ENCODE assay signal across 15 mouse cellular contexts in the genomic region with DNA sequence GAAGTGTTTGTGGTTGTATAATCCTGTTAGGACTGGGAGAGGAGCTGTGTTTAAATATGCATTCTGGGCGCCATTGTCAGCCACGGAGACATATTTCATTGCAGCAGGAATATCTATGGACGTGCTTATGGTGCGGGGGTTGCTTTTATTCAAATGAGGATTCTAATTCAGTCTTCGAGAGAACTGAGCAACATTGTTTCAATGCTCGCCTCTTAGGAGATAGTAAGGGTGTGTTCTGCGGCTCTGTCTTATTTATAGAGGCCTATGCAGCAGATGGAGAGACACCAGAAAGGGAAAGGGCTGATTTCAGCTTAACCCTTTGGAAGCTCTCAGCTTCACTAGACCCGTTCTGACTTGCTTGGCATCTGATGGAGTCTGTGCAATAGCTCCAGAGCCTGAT. TPM values are rescaled to one million over a fixed set of nuclear protein-coding genes. Genes with fewer than 3 reads are reported as not detected.
DNase-seq lines count a peak whose midpoint lies in the region; ATAC-seq and TF ChIP-seq lines count a peak whose summit lies in the region.
"Had no signal": no experiment of that assay in that cellular context is flagged by ENCODE, and none has a peak within 500 bp of the region (broad histone marks: within the 10 kb centered on the region; RNA-seq: fewer than 3 reads in every experiment).

No protein-coding gene starts in this region.

- no peaks in the 10 kb centered on the region for H3K36me3 ChIP-seq in hindbrain, embryonic 12.5 days
- no peaks in the 10 kb centered on the region for H3K36me3 ChIP-seq in hindbrain, embryonic 11.5 days (ENCODE audit: control insufficient read depth, insufficient read depth, low read length)
- H3K36me3 ChIP-seq in neural tube, embryonic 13.5 days = peaks cover 5% of the 10 kb centered on the region; the same call in 1 of the 2 replicates
- H3K36me3 ChIP-seq: heart, embryonic 15.5 days had no signal

- no peak overlapping the region for H3K9ac ChIP-seq in hindbrain, embryonic 12.5 days
- H3K9ac ChIP-seq in hindbrain, embryonic 11.5 days (ENCODE audit: low read depth, low read length) = no peak overlapping the region
- no peak overlapping the region for H3K9ac ChIP-seq in neural tube, embryonic 13.5 days
- H3K9ac ChIP-seq: heart, embryonic 15.5 days had no signal

- no peak for DNase-seq in hindbrain, embryonic 11.5 days (ENCODE audit: low spot score)
- peak; percentile 36 to 45 for DNase-seq in left cerebral cortex, adult 2 months (ENCODE audit: extremely low spot score in 1 of 2, low spot score in 2 of 2)
- no peak for DNase-seq in adrenal gland, postnatal 14 days
- DNase-seq in gastrocnemius, postnatal 10 days = no peak
- DNase-seq: adrenal gland, postnatal 36 days; cerebellum, postnatal 10 days; lung, adult 18-20 months; retina, postnatal 1 day had no signal

- ATAC-seq in hindbrain, embryonic 12.5 days (ENCODE audit: low FRiP score) = 0 out of 2 replicates have a peak, but pooled peaks have one; percentile 4
- no peak for ATAC-seq in hindbrain, embryonic 11.5 days (ENCODE audit: low FRiP score)
- ATAC-seq in frontal cortex, adult (ENCODE audit: low TSS enrichment) = peak; percentile 89
- 0 out of 2 replicates have a peak, but pooled peaks have one; percentile 5 for ATAC-seq in neural tube, embryonic 13.5 days (ENCODE audit: low read depth)
- ATAC-seq in megakaryocyte-erythroid progenitor cell, adult 5-6 weeks (replicated peaks; ENCODE audit: low FRiP score, low TSS enrichment, poor library complexity, severe bottlenecking) = no peak
- ATAC-seq: CD4-positive, CD25-positive, alpha-beta regulatory T cell, adult 4 months; intestine, postnatal 0 days had no signal

- no peak overlapping the region for H3K4me2 ChIP-seq in hindbrain, embryonic 12.5 days (replicated peaks)
- no peak overlapping the region for H3K4me2 ChIP-seq in hindbrain, embryonic 11.5 days (replicated peaks; ENCODE audit: low read depth, low read length)
- H3K4me2 ChIP-seq in neural tube, embryonic 13.5 days = no peak overlapping the region
- H3K4me2 ChIP-seq: heart, embryonic 15.5 days had no signal

- H3K4me1 ChIP-seq in hindbrain, embryonic 12.5 days = peaks cover 20% of the 10 kb centered on the region
- H3K4me1 ChIP-seq in hindbrain, embryonic 11.5 days (replicated peaks; ENCODE audit: control insufficient read depth, insufficient read depth, low read length) = peaks cover 3% of the 10 kb centered on the region; the same call in 1 of the 2 replicates
- peaks cover 42% of the 10 kb centered on the region for H3K4me1 ChIP-seq in neural tube, embryonic 13.5 days (replicated peaks)

- H3K27me3 ChIP-seq in hindbrain, embryonic 12.5 days = no peaks in the 10 kb centered on the region
- no peaks in the 10 kb centered on the region for H3K27me3 ChIP-seq in hindbrain, embryonic 11.5 days (ENCODE audit: control insufficient read depth, insufficient read depth, low read length)
- no peaks in the 10 kb centered on the region for H3K27me3 ChIP-seq in neural tube, embryonic 13.5 days
- H3K27me3 ChIP-seq: heart, embryonic 15.5 days had no signal

- no peak overlapping the region for H3K4me3 ChIP-seq in hindbrain, embryonic 12.5 days
- no peak overlapping the region for H3K4me3 ChIP-seq in hindbrain, embryonic 11.5 days (ENCODE audit: low read depth, low read length)
- H3K4me3 ChIP-seq in left cerebral cortex, adult 2 months = no peak overlapping the region
- H3K4me3 ChIP-seq in neural tube, embryonic 13.5 days = no peak overlapping the region
- H3K4me3 ChIP-seq: heart, embryonic 15.5 days had no signal

- no peaks in the 10 kb centered on the region for H3K9me3 ChIP-seq in hindbrain, embryonic 12.5 days (replicated peaks)
- no peaks in the 10 kb centered on the region for H3K9me3 ChIP-seq in hindbrain, embryonic 11.5 days (ENCODE audit: control insufficient read depth, low read length)
- no peaks in the 10 kb centered on the region for H3K9me3 ChIP-seq in neural tube, embryonic 13.5 days
- H3K9me3 ChIP-seq: heart, embryonic 15.5 days had no signal

- intact Hi-C loops in left cerebral cortex, adult 2 months (cut with DNase I) = loop anchor here (2.0 to 5.0 kb wide), 3 partner anchors 28 to 80 kb away; no protein-coding TSS in a partner anchor

- no peak overlapping the region for H3K27ac ChIP-seq in hindbrain, embryonic 12.5 days
- H3K27ac ChIP-seq in hindbrain, embryonic 11.5 days (ENCODE audit: low read depth, low read length) = no peak overlapping the region
- H3K27ac ChIP-seq in left cerebral cortex, adult 2 months = peak overlapping the region; percentile 77
- H3K27ac ChIP-seq in neural tube, embryonic 13.5 days (replicated peaks) = peak overlapping the region; percentile 69
- H3K27ac ChIP-seq: heart, embryonic 15.5 days had no signal

- 62% methylated on average over 8 of the region's 8 CpGs for WGBS in hindbrain, embryonic 12.5 days
- WGBS in hindbrain, embryonic 11.5 days = 69% methylated on average over 8 of the region's 8 CpGs
- whole genome bisulfite sequencing in neural tube, embryonic 13.5 days = 31% methylated on average over 8 of the region's 8 CpGs

- TF ChIP-seq CTCF in left cerebral cortex, adult 2 months (IDR thresholded peaks at IDR 0.05) = no peak

RNA-seq across cellular contexts. Expression of a gene that starts 35.6 kb away (rescaled TPM):
- polyA plus RNA-seq in hindbrain, embryonic 12.5 days (2016; fragmentation: Nextera tagmentation; extraction: Ambion mirVana) = 29.0 and 30.9 TPM in 2 replicates
- 18.0 and 19.4 TPM in 2 replicates for polyA plus RNA-seq in hindbrain, embryonic 11.5 days (2014; fragmentation: Nextera tagmentation; extraction: Ambion mirVana)
- 10 to 100 TPM; 30.8 to 32.8 TPM for total RNA-seq in left cerebral cortex, adult 2 months (2021)
- 72.6 TPM in 2 replicates for polyA plus RNA-seq in neural tube, embryonic 13.5 days (2015; fragmentation: Nextera tagmentation; extraction: Ambion mirVana)
- total RNA-seq in megakaryocyte-erythroid progenitor cell, adult 5-6 weeks (2014; fragmentation: Nextera tagmentation) = not detected in 2 replicates
- not detected in 2 replicates for total RNA-seq in megakaryocyte-erythroid progenitor cell, adult 5-6 weeks (2017)
- total RNA-seq in adrenal gland, postnatal 14 days (2021) = 0.26 and 0.37 TPM in 2 replicates
- 10 to 100 TPM; 20.1 to 24.0 TPM for total RNA-seq in gastrocnemius, postnatal 10 days (2021)
- polyA plus RNA-seq: CD4-positive, CD25-positive, alpha-beta regulatory T cell, adult 4 months had no signal

Comparison
In these comparisons a context has a peak if more than half of its experiments do, and no peak if none do; other contexts are left out.
1. ATAC-seq: peak in hindbrain, embryonic 12.5 days (single experiment), frontal cortex, adult (single experiment) and neural tube, embryonic 13.5 days (single experiment); none in hindbrain, embryonic 11.5 days (single experiment) and megakaryocyte-erythroid progenitor cell, adult 5-6 weeks (single experiment).
2. H3K27ac ChIP-seq: peak in left cerebral cortex, adult 2 months (single experiment) and neural tube, embryonic 13.5 days (single experiment); none in hindbrain, embryonic 12.5 days (single experiment) and hindbrain, embryonic 11.5 days (single experiment).
3. DNase-seq: peak in left cerebral cortex, adult 2 months (2 of 2); none in hindbrain, embryonic 11.5 days (single experiment), adrenal gland, postnatal 14 days (single experiment) and gastrocnemius, postnatal 10 days (single experiment).
4. RNA of a gene that starts 35.6 kb away (total RNA-seq): 30.8 to 32.8 TPM in left cerebral cortex, adult 2 months and 20.1 to 24.0 TPM in gastrocnemius, postnatal 10 days; 0.26 to 0.37 TPM in adrenal gland, postnatal 14 days and not detected in megakaryocyte-erythroid progenitor cell, adult 5-6 weeks; every median in the first group is over 10 times any median in the second.